Mouse (Mus musculus): ENCODE results near the gene Bzw2. TPM values are rescaled to one million over a fixed set of nuclear protein-coding genes. Genes with fewer than 3 reads are reported as not detected.

Gene Bzw2
- polyA plus RNA-seq, 1 experiment from 2014 or later: 225 TPM

DNA sequence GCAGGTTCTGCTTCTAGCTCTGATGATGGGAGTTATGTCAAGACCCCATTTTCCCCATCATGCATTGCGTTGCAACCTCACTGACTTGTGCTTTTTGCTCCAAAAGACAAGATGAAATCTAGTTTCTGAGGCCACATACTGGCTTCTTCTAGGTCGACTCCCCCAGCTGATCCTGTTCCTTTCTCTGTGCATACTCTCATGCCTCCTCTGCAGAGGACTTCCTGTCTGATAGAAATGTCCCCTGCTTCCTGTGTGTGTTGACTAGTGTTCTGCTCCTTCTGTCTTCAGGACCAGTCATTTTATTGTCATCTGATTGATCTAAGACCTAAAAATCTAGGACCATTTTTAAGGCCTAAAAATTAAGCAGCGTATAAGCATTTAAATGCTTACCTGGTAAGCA, 22.5 kb downstream of the Bzw2 start:
- ATAC-seq (ENCODE audit: insufficient number of reproducible peaks, insufficient read depth, low FRiP score, low read depth): no peak
- Histone ChIP-seq H3K27ac (replicated peaks in 1 of 2; ENCODE audit: control insufficient read depth in 1 of 2, insufficient read depth in 1 of 2, low read depth in 2 of 2, low read length in 2 of 2) (no peak overlapping the region), H3K4me3 (ENCODE audit: control insufficient read depth in 1 of 2, insufficient read depth in 1 of 2, low read depth in 1 of 2, low read length in 2 of 2) (no peak overlapping the region), H3K27me3 (ENCODE audit: control insufficient read depth, insufficient read depth, low read length) (no peaks in the 10 kb centered on the region), H3K4me1 (ENCODE audit: control insufficient read depth in 2 of 2, insufficient read depth in 2 of 2, low read length in 2 of 2) (peaks cover 10 to 11% of the 10 kb centered on the region in 2 experiments), H3K9me3 (ENCODE audit: control insufficient read depth, low read length) (no peaks in the 10 kb centered on the region), H3K9ac (ENCODE audit: low read length) (no peak overlapping the region), H3K36me3 (ENCODE audit: control insufficient read depth, insufficient read depth, low read length) (peaks cover 38% of the 10 kb centered on the region), H3K4me2 (ENCODE audit: low read length) (no peak overlapping the region)
- 80% methylated on average over 3 of the region's 3 CpGs for WGBS

DNA sequence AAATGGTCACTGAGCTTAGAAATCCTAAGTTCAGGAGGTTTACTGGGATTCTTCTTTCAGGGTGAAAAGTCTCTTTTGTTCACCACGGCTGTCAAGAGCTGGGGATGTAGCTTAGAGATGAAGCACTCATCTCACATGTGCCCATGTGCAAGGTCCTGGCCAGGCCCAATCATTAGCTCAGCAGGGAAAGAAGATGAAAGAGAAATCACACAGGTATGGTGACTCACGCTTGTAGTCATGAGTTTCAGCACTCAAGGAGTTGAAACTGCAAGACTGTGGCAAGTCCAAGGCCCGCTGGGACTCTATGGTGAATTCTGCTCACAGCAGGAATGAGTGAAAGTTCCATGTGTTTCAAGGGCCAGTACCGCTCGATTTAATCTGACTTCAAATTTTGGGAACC, 23.8 kb downstream of the Bzw2 start:
- Histone ChIP-seq H3K4me1 (ENCODE audit: control insufficient read depth in 2 of 2, insufficient read depth in 2 of 2, low read length in 2 of 2) (peaks cover 10 to 11% of the 10 kb centered on the region in 2 experiments), H3K9ac (ENCODE audit: low read length) (no peak overlapping the region), H3K27me3 (ENCODE audit: control insufficient read depth, insufficient read depth, low read length) (no peaks in the 10 kb centered on the region), H3K27ac (replicated peaks in 1 of 2; ENCODE audit: control insufficient read depth in 1 of 2, insufficient read depth in 1 of 2, low read depth in 2 of 2, low read length in 2 of 2) (no peak overlapping the region), H3K36me3 (ENCODE audit: control insufficient read depth, insufficient read depth, low read length) (peaks cover 43% of the 10 kb centered on the region), H3K4me2 (ENCODE audit: low read length) (no peak overlapping the region), H3K9me3 (ENCODE audit: control insufficient read depth, low read length) (no peaks in the 10 kb centered on the region), H3K4me3 (ENCODE audit: control insufficient read depth in 1 of 2, insufficient read depth in 1 of 2, low read depth in 1 of 2, low read length in 2 of 2) (no peak overlapping the region)
- 88% methylated on average over 5 of the region's 5 CpGs for WGBS
- ATAC-seq (ENCODE audit: insufficient number of reproducible peaks, insufficient read depth, low FRiP score, low read depth): no peak

GRCm38 (mm10) chr12:36133547-36133946, 24.3 kb downstream of the Bzw2 start:
- H3K9me3 ChIP-seq (ENCODE audit: control insufficient read depth, low read length): no peaks in the 10 kb centered on the region

DNA sequence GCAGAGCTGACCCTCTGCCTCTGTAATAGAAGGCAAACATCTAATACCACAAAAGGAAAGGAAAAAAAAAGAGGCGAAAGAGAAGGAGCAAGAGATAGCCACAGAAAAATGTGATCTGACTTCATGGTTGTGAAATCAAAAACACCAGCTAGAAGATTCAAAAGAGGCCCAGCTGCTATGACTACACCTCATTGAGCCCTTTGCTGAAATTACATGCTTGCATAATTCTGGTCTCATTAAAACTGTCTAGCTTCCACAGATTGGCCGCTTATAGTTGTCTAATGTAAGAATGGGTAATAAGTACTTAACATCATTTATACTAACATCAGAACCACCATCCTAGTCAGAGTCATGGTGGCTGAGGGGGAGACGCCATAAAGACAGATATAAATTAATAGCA, 25.2 kb downstream of the Bzw2 start:
- WGBS: 90% methylated on average over 3 of the region's 3 CpGs
- no peak overlapping the region for H3K4me2 ChIP-seq (ENCODE audit: low read length)
- no peak overlapping the region for H3K4me3 ChIP-seq (ENCODE audit: control insufficient read depth in 1 of 2, insufficient read depth in 1 of 2, low read depth in 1 of 2, low read length in 2 of 2)
- peaks cover 3 to 10% of the 10 kb centered on the region in 2 experiments for H3K4me1 ChIP-seq (ENCODE audit: control insufficient read depth in 2 of 2, insufficient read depth in 2 of 2, low read length in 2 of 2)
- H3K27me3 ChIP-seq (ENCODE audit: control insufficient read depth, insufficient read depth, low read length): no peaks in the 10 kb centered on the region
- H3K9me3 ChIP-seq (ENCODE audit: control insufficient read depth, low read length): no peaks in the 10 kb centered on the region
- ATAC-seq (ENCODE audit: insufficient number of reproducible peaks, insufficient read depth, low FRiP score, low read depth): no peak
- no peak overlapping the region for H3K9ac ChIP-seq (ENCODE audit: low read length)
- peaks cover 50% of the 10 kb centered on the region for H3K36me3 ChIP-seq (ENCODE audit: control insufficient read depth, insufficient read depth, low read length)
- H3K27ac ChIP-seq (replicated peaks in 1 of 2; ENCODE audit: control insufficient read depth in 1 of 2, insufficient read depth in 1 of 2, low read depth in 2 of 2, low read length in 2 of 2): no peak overlapping the region

More at GRCm38 (mm10) chr12:36133547-36133946, 24.3 kb downstream of the Bzw2 start:
- no peaks in the 10 kb centered on the region for H3K27me3 ChIP-seq (ENCODE audit: control insufficient read depth, insufficient read depth, low read length)
- no peak for ATAC-seq (ENCODE audit: insufficient number of reproducible peaks, insufficient read depth, low FRiP score, low read depth)
- no peak overlapping the region for H3K4me2 ChIP-seq (ENCODE audit: low read length)
- peaks cover 48% of the 10 kb centered on the region for H3K36me3 ChIP-seq (ENCODE audit: control insufficient read depth, insufficient read depth, low read length)
- H3K4me1 ChIP-seq (ENCODE audit: control insufficient read depth in 2 of 2, insufficient read depth in 2 of 2, low read length in 2 of 2): peaks cover 10 to 11% of the 10 kb centered on the region in 2 experiments
- 78% methylated on average over 5 of the region's 5 CpGs for WGBS
- no peak overlapping the region for H3K9ac ChIP-seq (ENCODE audit: low read length)
- no peak overlapping the region for H3K27ac ChIP-seq (replicated peaks in 1 of 2; ENCODE audit: control insufficient read depth in 1 of 2, insufficient read depth in 1 of 2, low read depth in 2 of 2, low read length in 2 of 2)
- no peak overlapping the region for H3K4me3 ChIP-seq (ENCODE audit: control insufficient read depth in 1 of 2, insufficient read depth in 1 of 2, low read depth in 1 of 2, low read length in 2 of 2)

DNA sequence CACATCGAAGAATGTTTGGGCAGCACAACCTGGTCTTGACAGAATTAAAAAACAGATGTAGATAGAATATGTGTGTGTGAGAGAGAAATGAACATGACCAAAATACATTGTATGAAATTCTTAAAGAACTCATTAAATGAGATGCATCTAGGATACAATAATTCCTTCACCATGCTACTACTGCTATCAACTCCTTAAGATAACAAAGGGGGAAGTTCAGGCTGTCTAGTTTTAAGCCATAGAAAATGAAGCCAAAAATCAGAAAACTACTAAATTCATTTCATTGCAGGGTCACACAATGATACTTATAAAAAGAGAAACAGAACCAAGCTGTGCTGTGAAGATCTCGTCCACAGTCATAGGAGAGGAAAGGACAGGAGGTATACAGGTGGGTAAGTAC, 25.6 kb downstream of the Bzw2 start:
- Histone ChIP-seq H3K27ac (replicated peaks in 1 of 2; ENCODE audit: control insufficient read depth in 1 of 2, insufficient read depth in 1 of 2, low read depth in 2 of 2, low read length in 2 of 2) (no peak overlapping the region), H3K9ac (ENCODE audit: low read length) (no peak overlapping the region), H3K4me3 (ENCODE audit: control insufficient read depth in 1 of 2, insufficient read depth in 1 of 2, low read depth in 1 of 2, low read length in 2 of 2) (no peak overlapping the region), H3K4me1 (ENCODE audit: control insufficient read depth in 2 of 2, insufficient read depth in 2 of 2, low read length in 2 of 2) (peaks cover 0 to 8% of the 10 kb centered on the region in 2 experiments; a peak in 2 of 4 replicates), H3K9me3 (ENCODE audit: control insufficient read depth, low read length) (no peaks in the 10 kb centered on the region), H3K4me2 (ENCODE audit: low read length) (no peak overlapping the region), H3K27me3 (ENCODE audit: control insufficient read depth, insufficient read depth, low read length) (no peaks in the 10 kb centered on the region), H3K36me3 (ENCODE audit: control insufficient read depth, insufficient read depth, low read length) (peaks cover 50% of the 10 kb centered on the region)
- 93% methylated on average over 2 of the region's 2 CpGs for WGBS
- no peak for ATAC-seq (ENCODE audit: insufficient number of reproducible peaks, insufficient read depth, low FRiP score, low read depth)

GRCm38 (mm10) chr12:36129826-36130225, 28.1 kb downstream of the Bzw2 start:
- Histone ChIP-seq H3K4me1 (ENCODE audit: control insufficient read depth in 2 of 2, insufficient read depth in 2 of 2, low read length in 2 of 2) (peaks cover 0 to 2% of the 10 kb centered on the region in 2 experiments; a peak in 1 of 4 replicates), H3K9me3 (ENCODE audit: control insufficient read depth, low read length) (no peaks in the 10 kb centered on the region), H3K4me3 (ENCODE audit: control insufficient read depth in 1 of 2, insufficient read depth in 1 of 2, low read depth in 1 of 2, low read length in 2 of 2) (no peak overlapping the region), H3K27ac (replicated peaks in 1 of 2; ENCODE audit: control insufficient read depth in 1 of 2, insufficient read depth in 1 of 2, low read depth in 2 of 2, low read length in 2 of 2) (no peak overlapping the region), H3K27me3 (ENCODE audit: control insufficient read depth, insufficient read depth, low read length) (no peaks in the 10 kb centered on the region), H3K36me3 (ENCODE audit: control insufficient read depth, insufficient read depth, low read length) (peaks cover 57% of the 10 kb centered on the region), H3K4me2 (ENCODE audit: low read length) (no peak overlapping the region), H3K9ac (ENCODE audit: low read length) (no peak overlapping the region)
- no peak for ATAC-seq (ENCODE audit: insufficient number of reproducible peaks, insufficient read depth, low FRiP score, low read depth)
- 92% methylated on average over 5 of the region's 5 CpGs for WGBS

DNA sequence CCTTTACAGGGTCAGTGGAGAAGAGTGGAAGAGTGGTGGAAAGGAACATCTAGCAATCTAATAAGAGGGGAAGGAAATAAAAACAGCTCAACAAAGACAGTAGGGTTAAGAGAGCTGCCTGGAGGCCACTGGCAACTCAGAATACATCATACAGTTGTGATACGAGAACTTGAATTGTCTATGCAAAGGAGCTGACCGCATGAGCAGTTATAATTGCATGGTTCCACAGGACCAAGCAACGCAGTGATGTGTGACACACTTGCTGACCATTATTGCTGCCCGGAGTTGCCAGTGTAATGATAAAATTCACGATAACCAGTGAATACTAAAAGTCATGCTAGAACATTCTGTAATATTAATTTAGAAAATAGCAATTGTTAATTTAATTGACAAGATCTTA, 31.8 kb downstream of the Bzw2 start:
- Histone ChIP-seq H3K27ac (replicated peaks in 1 of 2; ENCODE audit: control insufficient read depth in 1 of 2, insufficient read depth in 1 of 2, low read depth in 2 of 2, low read length in 2 of 2) (no peak overlapping the region; a peak in 1 of 4 replicates), H3K4me1 (ENCODE audit: control insufficient read depth in 2 of 2, insufficient read depth in 2 of 2, low read length in 2 of 2) (no peaks in the 10 kb centered on the region), H3K27me3 (ENCODE audit: control insufficient read depth, insufficient read depth, low read length) (no peaks in the 10 kb centered on the region), H3K4me3 (ENCODE audit: control insufficient read depth in 1 of 2, insufficient read depth in 1 of 2, low read depth in 1 of 2, low read length in 2 of 2) (no peak overlapping the region), H3K4me2 (ENCODE audit: low read length) (no peak overlapping the region), H3K9ac (ENCODE audit: low read length) (no peak overlapping the region), H3K9me3 (ENCODE audit: control insufficient read depth, low read length) (no peaks in the 10 kb centered on the region), H3K36me3 (ENCODE audit: control insufficient read depth, insufficient read depth, low read length) (peaks cover 66% of the 10 kb centered on the region)
- ATAC-seq (ENCODE audit: insufficient number of reproducible peaks, insufficient read depth, low FRiP score, low read depth): no peak
- WGBS: 93% methylated on average over 5 of the region's 5 CpGs

DNA sequence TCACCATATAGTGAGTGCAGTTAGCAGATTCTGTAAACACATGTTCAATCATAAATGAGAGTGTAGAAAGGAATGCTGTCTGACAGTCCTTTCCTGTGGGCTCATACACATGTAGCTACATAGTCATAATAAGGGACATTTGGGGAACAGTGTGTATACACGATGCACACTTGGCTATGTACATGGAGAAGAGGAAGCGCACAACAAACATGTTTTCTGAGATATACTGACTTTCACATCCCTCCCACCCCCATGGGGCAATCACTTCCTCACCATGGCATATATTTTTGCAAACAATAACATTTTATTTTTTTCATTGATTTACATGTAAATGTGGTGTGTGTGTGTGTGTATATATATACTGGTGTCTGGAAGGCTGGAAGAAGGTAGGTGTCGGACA, 38.6 kb downstream of the Bzw2 start:
- Histone ChIP-seq H3K36me3 (ENCODE audit: control insufficient read depth, insufficient read depth, low read length) (peaks cover 97% of the 10 kb centered on the region), H3K4me1 (ENCODE audit: control insufficient read depth in 2 of 2, insufficient read depth in 2 of 2, low read length in 2 of 2) (no peaks in the 10 kb centered on the region), H3K27ac (replicated peaks in 1 of 2; ENCODE audit: control insufficient read depth in 1 of 2, insufficient read depth in 1 of 2, low read depth in 2 of 2, low read length in 2 of 2) (no peak overlapping the region), H3K4me3 (ENCODE audit: control insufficient read depth in 1 of 2, insufficient read depth in 1 of 2, low read depth in 1 of 2, low read length in 2 of 2) (no peak overlapping the region), H3K9me3 (ENCODE audit: control insufficient read depth, low read length) (no peaks in the 10 kb centered on the region), H3K27me3 (ENCODE audit: control insufficient read depth, insufficient read depth, low read length) (no peaks in the 10 kb centered on the region), H3K4me2 (ENCODE audit: low read length) (no peak overlapping the region), H3K9ac (ENCODE audit: low read length) (no peak overlapping the region)
- ATAC-seq (ENCODE audit: insufficient number of reproducible peaks, insufficient read depth, low FRiP score, low read depth): no peak
- WGBS: 94% methylated on average over 3 of the region's 3 CpGs

Data from heart, embryonic 14.5 days (tissue).